Mouse (Mus musculus) hindbrain, embryonic 12.5 days (tissue): ENCODE data around the gene Dnajc8. TPM values are rescaled to one million over a fixed set of nuclear protein-coding genes. Genes with fewer than 3 reads are reported as not detected.
"Not testable (repeated sequence)": the region's sequence is repeated elsewhere in the genome, so short reads cannot be mapped to it uniquely, and the experiment has no call there.

Source experiments
- ATAC-seq: fragments of 200-750 bp; cut with Nextera tagmentation; 2 replicates; pipeline ENCODE4 v1.8.0; 2017; ENCODE audit warnings: moderate TSS enrichment; ENCODE audit not compliant: low FRiP score
- H3K27ac ChIP-seq: fragments of 300-500 bp; sonication (generic); 2 replicates; pipeline ENCODE4 v1.5.1; 2016; ENCODE audit warnings: mild to moderate bottlenecking
- H3K27me3 ChIP-seq: fragments of 300-500 bp; sonication (generic); 2 replicates; pipeline ENCODE4 v1.6.1; 2016; ENCODE audit warnings: mild to moderate bottlenecking
- H3K36me3 ChIP-seq: fragments of 300-500 bp; sonication (generic); 2 replicates; pipeline ENCODE4 v1.6.1; 2016; ENCODE audit warnings: mild to moderate bottlenecking
- H3K4me1 ChIP-seq: fragments of 300-500 bp; sonication (generic); 2 replicates; pipeline ENCODE4 v1.6.1; 2016
- H3K4me2 ChIP-seq: fragments of 300-500 bp; sonication (generic); replicated peaks from 2 replicates; pipeline ENCODE4 v1.6.1; 2016; ENCODE audit warnings: mild to moderate bottlenecking
- H3K4me3 ChIP-seq: fragments of 300-500 bp; sonication (generic); 2 replicates; pipeline ENCODE4 v1.5.1; 2016; ENCODE audit warnings: mild to moderate bottlenecking
- H3K9ac ChIP-seq: fragments of 300-500 bp; sonication (generic); 2 replicates; pipeline ENCODE4 v1.6.1; 2016; ENCODE audit warnings: mild to moderate bottlenecking, moderate library complexity
- H3K9me3 ChIP-seq: fragments of 300-500 bp; sonication (generic); replicated peaks from 2 replicates; pipeline ENCODE4 v1.6.1; 2016; ENCODE audit warnings: mild to moderate bottlenecking
- WGBS: fragments of 180-500 bp; shearing (Covaris S2); methylation state at CpG from one replicate; pipeline ENCODE4 v1.1.7; 2016; 5-methylcytosine and 5-hydroxymethylcytosine counted together
- polyA plus RNA-seq: library from polyadenylated mRNA; unstranded; fragments of >200 nt; fragmentation: Nextera tagmentation; extraction: Ambion mirVana; gene quantifications from 2 replicates; pipeline ENCODE4 v1.2.1, GENCODE M21; 2016

Dnajc8 gene
- polyA plus RNA-seq, 1 experiment from 2014 or later = 159 TPM

DNA sequence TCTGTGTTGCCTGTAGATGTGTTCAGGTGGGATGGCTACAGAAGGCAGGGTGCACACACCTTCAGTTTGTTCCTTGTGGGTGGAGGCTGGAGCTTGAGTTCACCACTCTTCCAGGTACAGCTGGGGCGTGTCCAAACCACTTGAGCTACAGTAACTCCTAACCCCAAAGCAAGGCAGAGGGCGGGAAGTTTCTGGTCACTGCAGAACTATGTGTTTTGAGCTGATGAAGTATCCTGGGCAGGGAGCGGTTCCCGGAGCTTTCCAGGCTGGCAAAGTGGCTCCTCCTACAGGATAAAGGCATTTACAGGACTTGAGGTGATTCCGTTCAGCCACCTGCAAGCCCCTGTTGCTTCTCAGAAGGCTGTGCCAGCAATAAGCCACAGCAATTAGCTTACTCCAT lies 18.9 kb downstream of the Dnajc8 start:
- no peak overlapping the region for H3K4me3 ChIP-seq
- no peak for ATAC-seq
- H3K36me3 ChIP-seq = peaks cover 51% of the 10 kb centered on the region
- no peak overlapping the region for H3K4me2 ChIP-seq
- no peaks in the 10 kb centered on the region for H3K4me1 ChIP-seq
- no peak overlapping the region for H3K27ac ChIP-seq
- no peaks in the 10 kb centered on the region for H3K9me3 ChIP-seq
- no peak overlapping the region for H3K9ac ChIP-seq
- WGBS = 73% methylated on average over 5 of the region's 5 CpGs
- H3K27me3 ChIP-seq = no peaks in the 10 kb centered on the region

DNA sequence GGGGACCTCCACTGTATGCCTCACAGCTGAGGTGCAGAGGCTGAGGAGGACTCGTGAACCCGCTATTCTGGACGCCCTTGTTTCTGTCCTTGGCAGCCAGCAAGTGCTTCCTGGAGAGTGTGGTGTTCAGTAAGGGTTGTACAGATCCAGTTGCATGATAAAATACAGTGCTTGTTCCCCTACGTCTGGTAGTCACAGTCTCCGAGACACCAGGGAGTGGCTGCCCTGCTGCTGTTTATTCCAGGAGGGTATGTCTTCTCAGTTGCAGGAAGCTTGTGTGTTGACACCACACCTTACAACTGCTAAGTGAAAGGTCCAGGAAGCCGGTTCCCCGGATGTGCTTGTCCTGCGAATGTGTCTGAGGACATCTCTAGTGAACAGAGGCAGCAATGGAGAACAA lies 19.3 kb downstream of the Dnajc8 start:
- Histone ChIP-seq H3K4me2 (no peak overlapping the region), H3K27me3 (no peaks in the 10 kb centered on the region), H3K9ac (no peak overlapping the region), H3K36me3 (peaks cover 47% of the 10 kb centered on the region), H3K4me3 (no peak overlapping the region), H3K27ac (no peak overlapping the region), H3K9me3 (no peaks in the 10 kb centered on the region), H3K4me1 (no peaks in the 10 kb centered on the region)
- 85% methylated on average over 8 of the region's 8 CpGs for WGBS
- ATAC-seq = no peak

DNA sequence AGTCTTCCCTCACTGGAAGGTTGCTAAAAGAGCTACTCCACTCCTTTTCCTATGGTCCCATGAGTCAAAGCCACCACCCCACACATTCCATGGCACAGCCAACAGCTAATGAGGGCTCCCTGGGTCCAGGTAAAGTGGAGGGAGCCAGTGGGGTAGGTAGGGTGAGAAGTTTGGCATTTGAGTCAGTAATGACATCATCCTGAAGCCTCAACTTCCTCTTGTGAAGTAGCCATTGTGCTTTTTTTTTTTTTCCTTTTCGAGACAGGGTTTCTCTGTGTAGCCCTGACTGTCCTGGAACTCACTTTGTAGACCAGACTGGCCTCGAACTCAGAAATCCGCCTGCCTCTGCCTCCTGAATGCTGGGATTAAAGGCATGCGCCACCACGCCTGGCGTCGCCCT lies 20.2 kb downstream of the Dnajc8 start:
- H3K4me1 ChIP-seq, H3K9me3 ChIP-seq, H3K27ac ChIP-seq, H3K27me3 ChIP-seq, H3K4me3 ChIP-seq, ATAC-seq, H3K4me2 ChIP-seq, H3K9ac ChIP-seq: not testable (repeated sequence)
- H3K36me3 ChIP-seq = peaks cover 41% of the 10 kb centered on the region
- 94% methylated on average over 7 of the region's 7 CpGs for WGBS

DNA sequence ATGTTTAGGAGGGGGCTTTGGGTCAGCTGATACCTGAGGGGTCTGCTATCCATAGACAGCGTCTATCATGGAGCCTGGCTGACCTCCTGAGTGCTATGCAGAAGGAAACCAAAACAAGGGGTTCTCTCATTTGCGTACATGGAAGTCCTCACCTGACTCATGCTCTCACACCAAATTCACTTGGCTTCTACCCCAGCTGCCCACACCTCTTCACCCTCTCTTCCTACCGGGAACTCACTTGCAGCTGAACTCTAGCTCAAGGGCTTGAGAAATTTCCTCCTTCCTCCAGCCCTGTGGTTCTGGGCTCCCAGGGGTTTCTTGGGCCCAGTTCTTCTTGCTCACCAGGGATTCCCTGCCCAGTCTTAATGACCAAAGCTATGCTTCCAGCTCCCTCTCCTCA lies 27.9 kb downstream of the Dnajc8 start:
- peaks cover 8% of the 10 kb centered on the region for H3K4me1 ChIP-seq
- no peak overlapping the region for H3K9ac ChIP-seq
- no peak for ATAC-seq
- no peak overlapping the region for H3K27ac ChIP-seq
- no peaks in the 10 kb centered on the region for H3K36me3 ChIP-seq
- H3K27me3 ChIP-seq = no peaks in the 10 kb centered on the region
- H3K9me3 ChIP-seq = no peaks in the 10 kb centered on the region
- WGBS = 78% methylated on average over 3 of the region's 3 CpGs
- H3K4me2 ChIP-seq = no peak overlapping the region
- no peak overlapping the region for H3K4me3 ChIP-seq

DNA sequence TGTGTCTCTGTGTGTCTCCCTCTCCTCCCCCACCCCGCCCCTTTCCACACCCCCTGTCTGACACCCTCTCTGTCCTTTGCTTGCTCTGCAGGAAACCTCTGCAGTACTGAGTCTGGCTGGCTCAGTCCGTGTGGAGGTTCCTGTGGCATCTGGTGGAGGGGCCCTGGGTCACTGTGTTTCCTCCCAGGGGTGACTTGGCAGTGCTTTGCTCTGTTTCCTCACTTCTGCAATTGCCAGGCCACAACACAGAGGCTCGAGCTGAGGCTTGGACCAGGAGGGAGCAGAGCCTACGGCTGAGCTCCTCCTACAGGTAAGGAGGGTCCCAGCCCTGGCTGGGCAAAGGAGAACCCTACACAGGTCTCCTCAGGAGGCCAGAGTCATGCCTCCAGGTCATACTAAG lies 28.6 kb downstream of the Dnajc8 start, which contains the start of gene Ptafr:
TSS of gene Ptafr (plus strand) at position 103 of the 400 bp plus-strand sequence.
- WGBS = 38% methylated on average over 4 of the region's 4 CpGs
- no peaks in the 10 kb centered on the region for H3K27me3 ChIP-seq
- peaks cover 8% of the 10 kb centered on the region for H3K4me1 ChIP-seq
- H3K9me3 ChIP-seq = no peaks in the 10 kb centered on the region
- no peaks in the 10 kb centered on the region for H3K36me3 ChIP-seq
- no peak within 1 kb of the TSS for H3K4me2 ChIP-seq
- ATAC-seq = no peak
- H3K4me3 ChIP-seq = no peak within 1 kb of the TSS
- no peak within 1 kb of the TSS for H3K9ac ChIP-seq
- no peak within 1 kb of the TSS for H3K27ac ChIP-seq

DNA sequence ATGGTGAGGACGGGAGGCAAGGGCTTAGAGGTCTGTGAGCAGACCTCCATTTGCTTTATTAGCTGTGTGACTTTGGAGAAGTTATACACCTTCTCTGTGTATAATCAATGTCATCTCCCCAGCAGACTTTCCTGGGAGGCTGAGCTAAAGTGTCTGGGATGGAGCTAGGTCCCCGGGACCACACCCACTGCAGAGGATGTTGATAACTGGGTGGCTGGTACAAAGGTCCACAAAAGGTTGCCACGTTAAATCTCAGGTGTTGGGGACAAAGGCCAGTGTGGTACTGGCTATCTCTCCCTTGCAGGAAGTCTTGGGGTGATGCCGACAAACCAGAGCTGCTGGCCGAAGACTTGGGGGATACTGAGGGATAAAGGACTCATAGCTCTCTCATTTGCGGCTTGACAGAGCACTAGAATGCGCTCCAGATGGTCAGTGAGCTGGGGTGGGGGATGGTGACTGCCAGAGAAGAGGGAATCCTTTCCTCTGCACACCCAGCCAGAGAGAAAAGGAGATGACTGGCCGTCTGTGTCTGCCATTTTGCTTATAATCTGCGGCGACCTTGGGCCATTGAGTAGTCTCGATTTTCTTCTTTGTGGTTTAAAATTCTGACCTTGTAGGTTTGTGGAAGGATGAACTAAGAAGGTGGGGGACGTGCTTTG lies 29.9 kb downstream of the Dnajc8 start:
- Histone ChIP-seq H3K36me3 (no peaks in the 10 kb centered on the region), H3K4me1 (peaks cover 8% of the 10 kb centered on the region), H3K4me2 (no peak overlapping the region), H3K27me3 (no peaks in the 10 kb centered on the region), H3K27ac (no peak overlapping the region), H3K4me3 (no peak overlapping the region), H3K9ac (no peak overlapping the region), H3K9me3 (no peaks in the 10 kb centered on the region)
- 76% methylated on average over 12 of the region's 12 CpGs for WGBS
- no peak for ATAC-seq

DNA sequence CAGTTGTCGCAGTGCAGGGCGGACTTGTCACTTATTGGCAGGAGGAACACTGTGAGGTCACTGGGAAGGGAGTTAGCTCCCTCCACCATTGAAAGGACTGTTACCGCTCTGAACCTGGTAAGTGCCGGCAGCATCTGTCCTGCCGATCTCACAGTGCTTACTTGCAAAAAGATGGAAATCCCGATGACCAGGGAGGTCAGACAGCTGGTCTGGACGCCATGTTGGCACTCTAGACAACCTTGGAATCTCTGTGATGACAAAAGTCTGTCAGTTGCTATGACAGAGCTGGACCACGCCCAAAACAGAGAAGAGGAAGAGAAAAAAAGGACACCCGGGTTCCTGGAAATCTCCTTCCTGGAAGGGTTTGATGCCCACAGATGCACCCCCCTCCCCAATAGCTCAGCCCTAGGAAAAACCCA lies 32.0 kb downstream of the Dnajc8 start:
- H3K9ac ChIP-seq = no peak overlapping the region
- H3K36me3 ChIP-seq = no peaks in the 10 kb centered on the region
- no peak overlapping the region for H3K4me3 ChIP-seq
- H3K9me3 ChIP-seq = no peaks in the 10 kb centered on the region
- no peak overlapping the region for H3K4me2 ChIP-seq
- ATAC-seq = no peak
- WGBS = 72% methylated on average over 9 of the region's 9 CpGs
- H3K27ac ChIP-seq = no peak overlapping the region
- peaks cover 8% of the 10 kb centered on the region for H3K4me1 ChIP-seq
- H3K27me3 ChIP-seq = no peaks in the 10 kb centered on the region

DNA sequence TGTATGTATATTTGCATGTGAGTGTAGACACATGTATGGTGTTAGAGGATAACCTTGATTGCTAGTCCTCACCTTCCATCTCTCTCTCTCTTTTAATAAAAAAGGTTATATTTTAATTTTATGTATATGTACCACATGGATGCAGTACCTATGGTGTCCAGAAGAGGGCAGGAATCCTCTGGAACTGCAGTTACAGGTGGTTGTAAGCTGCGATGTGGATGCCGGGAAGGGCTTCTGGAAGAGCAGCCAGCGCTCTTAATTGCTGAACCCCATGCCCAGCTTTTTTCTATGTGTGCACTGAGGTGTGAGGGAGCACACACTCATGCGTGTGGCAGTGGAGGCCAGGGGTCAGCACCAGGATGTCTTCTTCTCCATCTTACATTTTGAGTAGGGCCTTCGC lies 33.8 kb downstream of the Dnajc8 start:
- H3K36me3 ChIP-seq = no peaks in the 10 kb centered on the region
- H3K4me2 ChIP-seq = no peak overlapping the region
- 0 out of 2 replicates have a peak, but pooled peaks cover under 1% of the 10 kb centered on the region for H3K4me1 ChIP-seq
- ATAC-seq = no peak
- H3K9ac ChIP-seq = no peak overlapping the region
- WGBS = 87% methylated on average over 5 of the region's 5 CpGs
- H3K4me3 ChIP-seq = no peak overlapping the region
- H3K27ac ChIP-seq = no peak overlapping the region
- H3K9me3 ChIP-seq = no peaks in the 10 kb centered on the region
- H3K27me3 ChIP-seq = no peaks in the 10 kb centered on the region

DNA sequence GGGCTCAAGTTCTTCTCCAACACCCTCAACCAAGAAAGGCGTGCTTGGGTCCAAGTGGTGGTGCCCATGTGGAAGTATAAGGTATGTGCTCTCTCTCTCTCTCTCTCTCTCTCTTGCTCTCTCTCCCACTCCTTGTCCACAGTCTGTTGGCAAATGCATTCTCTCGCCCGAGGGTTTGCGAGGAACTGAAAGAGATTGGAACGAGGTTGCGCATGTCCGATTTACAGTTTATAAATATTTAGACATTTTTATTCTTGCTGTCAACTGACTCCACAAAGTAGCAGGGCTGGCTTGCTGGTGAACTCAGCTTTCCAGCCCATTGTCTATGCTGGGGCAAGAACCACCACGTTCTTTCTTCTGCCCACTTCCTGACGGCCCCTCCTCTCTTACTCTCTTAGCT lies 35.8 kb downstream of the Dnajc8 start:
- Histone ChIP-seq H3K9ac (no peak overlapping the region), H3K27me3 (no peaks in the 10 kb centered on the region), H3K9me3 (no peaks in the 10 kb centered on the region), H3K4me2 (no peak overlapping the region), H3K36me3 (no peaks in the 10 kb centered on the region), H3K4me1 (no peaks in the 10 kb centered on the region), H3K27ac (no peak overlapping the region), H3K4me3 (no peak overlapping the region)
- 84% methylated on average over 9 of the region's 9 CpGs for WGBS
- no peak for ATAC-seq

DNA sequence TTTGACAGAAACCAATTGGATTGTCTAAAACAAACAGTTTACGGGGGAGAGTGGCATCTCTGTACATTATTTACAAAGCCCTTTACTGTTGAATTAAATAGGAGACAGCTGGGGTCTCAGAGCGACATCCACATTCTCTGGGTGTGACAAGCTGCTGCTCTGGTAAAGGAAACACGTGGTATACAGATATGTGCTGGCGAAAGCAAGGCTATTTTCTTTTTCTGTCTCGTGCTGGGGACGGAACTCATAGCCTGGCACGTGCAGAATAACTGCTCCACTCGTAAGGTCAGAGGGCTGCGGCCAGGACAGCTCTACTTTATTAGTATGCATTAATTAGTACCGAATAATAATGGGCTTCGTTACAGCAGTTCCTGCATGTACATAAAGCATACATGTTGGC lies 38.0 kb downstream of the Dnajc8 start:
- ATAC-seq = no peak
- H3K27me3 ChIP-seq = no peaks in the 10 kb centered on the region
- no peaks in the 10 kb centered on the region for H3K36me3 ChIP-seq
- H3K4me2 ChIP-seq = no peak overlapping the region
- WGBS = 74% methylated on average over 11 of the region's 11 CpGs
- H3K4me3 ChIP-seq = no peak overlapping the region
- no peaks in the 10 kb centered on the region for H3K9me3 ChIP-seq
- no peak overlapping the region for H3K27ac ChIP-seq
- no peaks in the 10 kb centered on the region for H3K4me1 ChIP-seq
- H3K9ac ChIP-seq = no peak overlapping the region

DNA sequence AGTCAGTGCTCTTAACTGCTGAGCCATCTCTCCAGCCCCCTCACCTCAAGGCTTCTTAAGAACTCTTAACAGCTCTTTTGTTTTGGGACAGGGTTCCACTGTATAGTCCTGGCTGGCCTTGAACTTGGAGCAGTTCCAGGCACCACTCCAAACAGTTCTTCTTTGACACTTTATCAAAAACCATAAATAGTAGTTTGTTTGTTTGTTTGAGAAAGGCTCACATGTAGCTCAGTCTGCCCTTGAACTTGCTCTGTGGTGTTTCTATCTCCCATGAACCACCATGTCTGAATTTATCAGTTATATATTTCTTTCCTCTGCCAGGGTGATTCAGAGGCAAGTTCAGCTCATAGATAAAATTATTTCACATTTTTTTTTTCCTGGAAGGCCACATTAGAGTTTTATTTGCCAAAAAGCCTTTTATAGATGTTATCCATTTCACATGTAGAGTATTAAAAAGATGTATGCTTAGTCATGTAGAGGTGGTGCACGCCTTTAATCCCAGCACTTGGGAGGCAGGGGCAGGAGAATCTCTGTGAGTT lies 39.5 kb downstream of the Dnajc8 start:
- WGBS = 82% methylated on average over 1 of the region's 1 CpGs
- H3K9ac ChIP-seq = no peak overlapping the region
- no peaks in the 10 kb centered on the region for H3K36me3 ChIP-seq
- no peak overlapping the region for H3K4me3 ChIP-seq
- no peak overlapping the region for H3K27ac ChIP-seq
- no peaks in the 10 kb centered on the region for H3K4me1 ChIP-seq
- H3K27me3 ChIP-seq = no peaks in the 10 kb centered on the region
- no peak for ATAC-seq
- no peak overlapping the region for H3K4me2 ChIP-seq
- H3K9me3 ChIP-seq = no peaks in the 10 kb centered on the region

DNA sequence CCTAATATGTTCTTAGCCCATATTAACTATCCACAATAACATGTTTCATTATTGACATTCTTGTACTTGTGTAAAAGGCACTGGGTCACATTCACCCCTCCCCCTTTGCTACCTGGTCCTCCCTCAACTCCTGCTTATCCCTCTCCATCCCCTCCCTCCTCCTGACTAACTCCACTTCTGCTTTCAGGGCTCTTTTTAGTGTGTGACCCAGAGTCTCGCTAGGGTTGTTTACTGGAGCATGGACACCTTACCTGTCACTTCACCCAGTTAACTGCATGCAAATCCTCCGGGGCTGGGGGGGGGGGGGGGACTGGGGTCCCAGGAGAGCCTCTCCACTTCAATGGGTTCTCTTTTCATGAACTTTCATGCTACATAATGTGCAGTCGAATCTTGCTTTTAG lies 48.4 kb downstream of the Dnajc8 start:
- H3K27ac ChIP-seq = no peak overlapping the region
- no peak overlapping the region for H3K9ac ChIP-seq
- ATAC-seq = no peak
- H3K27me3 ChIP-seq = no peaks in the 10 kb centered on the region
- H3K36me3 ChIP-seq = no peaks in the 10 kb centered on the region
- no peak overlapping the region for H3K4me2 ChIP-seq
- 62% methylated on average over 3 of the region's 3 CpGs for WGBS
- H3K4me3 ChIP-seq = no peak overlapping the region
- H3K9me3 ChIP-seq = no peaks in the 10 kb centered on the region
- no peaks in the 10 kb centered on the region for H3K4me1 ChIP-seq

DNA sequence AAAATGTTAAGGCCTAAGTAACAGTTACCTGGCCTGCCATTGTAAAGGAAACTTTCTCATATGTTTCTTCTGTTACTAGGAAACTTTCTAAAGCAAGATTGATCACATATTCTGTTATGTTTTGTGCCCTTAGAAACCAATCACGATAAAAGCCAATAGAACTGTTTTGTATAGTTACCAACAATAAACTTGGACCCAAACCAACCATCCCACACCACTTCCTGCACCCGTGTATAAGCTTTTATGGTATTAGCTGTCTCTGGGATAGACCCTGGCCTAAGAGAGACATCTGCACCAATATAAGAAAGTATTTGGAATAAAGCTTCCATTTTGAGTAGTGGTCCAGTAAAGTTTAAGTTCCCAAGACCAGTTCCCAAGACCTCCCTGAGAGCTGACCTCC lies 49.6 kb downstream of the Dnajc8 start:
- Histone ChIP-seq H3K9me3 (no peaks in the 10 kb centered on the region), H3K36me3 (no peaks in the 10 kb centered on the region), H3K4me2 (no peak overlapping the region), H3K4me1 (no peaks in the 10 kb centered on the region), H3K4me3 (no peak overlapping the region), H3K9ac (no peak overlapping the region), H3K27ac (no peak overlapping the region), H3K27me3 (no peaks in the 10 kb centered on the region)
- WGBS = 92% methylated on average over 2 of the region's 2 CpGs
- ATAC-seq = no peak
